Mouse (Mus musculus): Measurements from ENCODE around the gene Arhgap25. TPM values are rescaled to one million over a fixed set of nuclear protein-coding genes. Genes with fewer than 3 reads are reported as not detected.

Gene Arhgap25
- polyA plus RNA-seq, 1 experiment = 1.9 TPM

DNA sequence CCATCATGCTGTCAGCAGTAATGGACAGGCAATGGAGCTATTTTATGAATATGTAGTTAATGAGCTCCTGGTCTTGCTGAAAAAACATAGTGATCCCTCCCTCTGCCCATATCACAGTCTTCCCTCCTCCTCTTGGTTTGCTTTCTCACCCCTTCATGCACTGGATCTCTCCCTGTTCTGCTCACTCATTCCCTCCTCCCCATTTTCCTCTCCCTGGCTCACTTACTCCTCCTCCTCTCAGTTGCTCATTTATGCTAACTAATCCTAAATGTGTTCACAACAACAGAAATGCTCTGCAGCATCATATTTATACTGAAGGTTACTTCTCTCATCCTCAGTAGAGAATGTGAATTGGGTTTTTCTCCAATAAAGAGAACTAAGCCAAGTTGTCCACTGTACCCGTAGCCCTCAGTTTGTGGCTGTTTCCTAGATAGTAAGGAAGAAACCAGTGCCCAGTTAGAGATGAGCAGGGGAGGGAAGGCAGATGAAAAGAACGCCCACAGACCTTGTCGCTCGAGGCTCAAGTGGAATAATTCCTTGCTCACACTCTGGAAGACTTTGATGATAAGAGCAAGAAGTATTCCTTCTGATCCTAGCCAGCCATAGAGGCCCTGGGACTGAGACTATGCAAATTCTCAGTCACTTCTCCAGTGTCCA lies 15.2 kb downstream of the Arhgap25 start:
- H3K27me3 ChIP-seq (ENCODE audit: control insufficient read depth, insufficient read depth, low read length) = no peaks in the 10 kb centered on the region
- H3K27ac ChIP-seq (ENCODE audit: insufficient read depth, low read depth, low read length) = no peak overlapping the region
- no peak overlapping the region for H3K4me3 ChIP-seq (ENCODE audit: low read depth, low read length)
- no peaks in the 10 kb centered on the region for H3K4me1 ChIP-seq (ENCODE audit: control insufficient read depth, insufficient read depth, insufficient read length, low read length)
- TF ChIP-seq CTCF (IDR thresholded peaks at IDR 0.05; ENCODE audit: extremely low read depth, insufficient read length, insufficient replicate concordance, low read depth, low read length) = no peak
- no peak for TF ChIP-seq POLR2A (IDR thresholded peaks at IDR 0.05; ENCODE audit: low read depth, low read length)
- H3K36me3 ChIP-seq (ENCODE audit: control insufficient read depth, insufficient read depth, low read length) = no peaks in the 10 kb centered on the region
- WGBS = 74% methylated on average over 4 of the region's 4 CpGs

GRCm38 (mm10) chr6:87514321-87514720 lies 18.7 kb downstream of the Arhgap25 start:
- H3K27me3 ChIP-seq (ENCODE audit: control insufficient read depth, insufficient read depth, low read length) = no peaks in the 10 kb centered on the region
- H3K4me1 ChIP-seq (ENCODE audit: control insufficient read depth, insufficient read depth, insufficient read length, low read length) = no peaks in the 10 kb centered on the region
- TF ChIP-seq POLR2A (IDR thresholded peaks at IDR 0.05; ENCODE audit: low read depth, low read length) (no peak), CTCF (IDR thresholded peaks at IDR 0.05; ENCODE audit: extremely low read depth, insufficient read length, insufficient replicate concordance, low read depth, low read length) (no peak)
- H3K36me3 ChIP-seq (ENCODE audit: control insufficient read depth, insufficient read depth, low read length) = no peaks in the 10 kb centered on the region
- H3K27ac ChIP-seq (ENCODE audit: insufficient read depth, low read depth, low read length) = no peak overlapping the region
- whole genome bisulfite sequencing = 77% methylated on average over 4 of the region's 4 CpGs
- H3K4me3 ChIP-seq (ENCODE audit: low read depth, low read length) = no peak overlapping the region

- WGBS = 75% methylated on average over 12 of the region's 12 CpGs
- Histone ChIP-seq H3K4me3 (ENCODE audit: low read depth, low read length) (no peak overlapping the region), H3K27me3 (ENCODE audit: control insufficient read depth, insufficient read depth, low read length) (no peaks in the 10 kb centered on the region), H3K27ac (ENCODE audit: insufficient read depth, low read depth, low read length) (no peak overlapping the region), H3K4me1 (ENCODE audit: control insufficient read depth, insufficient read depth, insufficient read length, low read length) (no peaks in the 10 kb centered on the region), H3K36me3 (ENCODE audit: control insufficient read depth, insufficient read depth, low read length) (no peaks in the 10 kb centered on the region)
- TF ChIP-seq POLR2A (IDR thresholded peaks at IDR 0.05; ENCODE audit: low read depth, low read length) (no peak), CTCF (IDR thresholded peaks at IDR 0.05; ENCODE audit: extremely low read depth, insufficient read length, insufficient replicate concordance, low read depth, low read length) (peak; percentile 80)
Measured at GRCm38 (mm10) chr6:87513046-87513767, 19.9 kb downstream of the Arhgap25 start.

DNA sequence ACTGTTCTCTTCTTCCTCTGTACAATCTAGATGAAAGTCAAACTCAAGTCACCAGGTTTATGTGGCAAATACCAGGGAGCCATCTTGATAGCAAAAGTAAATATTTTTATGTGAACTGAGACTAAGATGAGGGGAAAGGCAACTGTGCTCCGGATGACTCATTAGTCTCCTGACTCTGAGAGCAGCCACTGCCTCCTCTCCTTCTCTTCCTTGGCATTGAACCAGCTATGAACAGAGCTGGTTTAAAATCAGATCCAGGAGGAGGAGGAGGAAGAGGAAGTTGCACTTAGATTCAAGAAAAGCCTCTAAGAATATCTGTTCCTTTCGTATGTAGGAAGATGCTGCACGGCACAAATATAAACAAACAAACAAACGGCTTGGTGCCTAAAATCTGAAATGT lies 22.1 kb downstream of the Arhgap25 start:
- 33% methylated on average over 4 of the region's 4 CpGs for WGBS
- Histone ChIP-seq H3K4me1 (ENCODE audit: control insufficient read depth, insufficient read depth, insufficient read length, low read length) (no peaks in the 10 kb centered on the region), H3K36me3 (ENCODE audit: control insufficient read depth, insufficient read depth, low read length) (no peaks in the 10 kb centered on the region), H3K27me3 (ENCODE audit: control insufficient read depth, insufficient read depth, low read length) (no peaks in the 10 kb centered on the region), H3K4me3 (ENCODE audit: low read depth, low read length) (no peak overlapping the region), H3K27ac (ENCODE audit: insufficient read depth, low read depth, low read length) (no peak overlapping the region)
- TF ChIP-seq CTCF (IDR thresholded peaks at IDR 0.05; ENCODE audit: extremely low read depth, insufficient read length, insufficient replicate concordance, low read depth, low read length) = no peak
- TF ChIP-seq POLR2A (IDR thresholded peaks at IDR 0.05; ENCODE audit: low read depth, low read length) = no peak

- no peak for TF ChIP-seq POLR2A (IDR thresholded peaks at IDR 0.05; ENCODE audit: low read depth, low read length)
- no peak for TF ChIP-seq CTCF (IDR thresholded peaks at IDR 0.05; ENCODE audit: extremely low read depth, insufficient read length, insufficient replicate concordance, low read depth, low read length)
- 92% methylated on average over 2 of the region's 2 CpGs for WGBS
Measured at GRCm38 (mm10) chr6:87509806-87510205, 23.3 kb downstream of the Arhgap25 start.

GRCm38 (mm10) chr6:87504875-87505274 lies 28.2 kb downstream of the Arhgap25 start:
- Histone ChIP-seq H3K4me1 (ENCODE audit: control insufficient read depth, insufficient read depth, insufficient read length, low read length) (peaks cover 3% of the 10 kb centered on the region; the same call in 1 of the 2 replicates), H3K4me3 (ENCODE audit: low read depth, low read length) (no peak overlapping the region), H3K27me3 (ENCODE audit: control insufficient read depth, insufficient read depth, low read length) (peaks cover 1% of the 10 kb centered on the region; the same call in 1 of the 2 replicates), H3K27ac (ENCODE audit: insufficient read depth, low read depth, low read length) (no peak overlapping the region), H3K36me3 (ENCODE audit: control insufficient read depth, insufficient read depth, low read length) (no peaks in the 10 kb centered on the region)
- 76% methylated on average over 7 of the region's 7 CpGs for WGBS
- TF ChIP-seq CTCF (IDR thresholded peaks at IDR 0.05; ENCODE audit: extremely low read depth, insufficient read length, insufficient replicate concordance, low read depth, low read length) (no peak), POLR2A (IDR thresholded peaks at IDR 0.05; ENCODE audit: low read depth, low read length) (no peak)

More at GRCm38 (mm10) chr6:87509806-87510205, 23.3 kb downstream of the Arhgap25 start:
- Histone ChIP-seq H3K4me1 (ENCODE audit: control insufficient read depth, insufficient read depth, insufficient read length, low read length) (peaks cover 3% of the 10 kb centered on the region; the same call in 1 of the 2 replicates), H3K36me3 (ENCODE audit: control insufficient read depth, insufficient read depth, low read length) (no peaks in the 10 kb centered on the region), H3K27ac (ENCODE audit: insufficient read depth, low read depth, low read length) (no peak overlapping the region), H3K27me3 (ENCODE audit: control insufficient read depth, insufficient read depth, low read length) (no peaks in the 10 kb centered on the region), H3K4me3 (ENCODE audit: low read depth, low read length) (no peak overlapping the region)

DNA sequence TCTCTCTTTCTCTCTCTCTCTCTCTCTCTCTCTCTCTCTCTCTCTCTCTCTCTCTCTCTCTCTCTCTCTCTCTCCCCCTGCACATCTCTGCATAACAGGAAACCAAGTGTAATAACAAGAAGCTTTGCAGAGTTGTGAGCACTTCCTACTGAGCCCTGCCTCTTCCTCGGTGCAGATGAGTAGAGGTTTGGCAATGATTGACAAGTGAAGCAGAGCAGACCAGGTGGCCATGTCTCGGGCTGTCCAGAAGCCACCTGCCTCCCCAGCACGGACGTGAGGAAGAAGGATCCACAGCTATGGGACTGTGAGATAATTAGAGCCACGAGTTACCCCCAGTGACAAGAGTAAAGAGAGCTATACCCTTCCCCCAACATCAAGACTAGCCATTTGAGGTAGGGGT lies 29.1 kb downstream of the Arhgap25 start:
- Histone ChIP-seq H3K4me1 (ENCODE audit: control insufficient read depth, insufficient read depth, insufficient read length, low read length) (peaks cover 3% of the 10 kb centered on the region; the same call in 1 of the 2 replicates), H3K4me3 (ENCODE audit: low read depth, low read length) (no peak overlapping the region), H3K27me3 (ENCODE audit: control insufficient read depth, insufficient read depth, low read length) (peaks cover 2% of the 10 kb centered on the region; the same call in 1 of the 2 replicates), H3K36me3 (ENCODE audit: control insufficient read depth, insufficient read depth, low read length) (no peaks in the 10 kb centered on the region), H3K27ac (ENCODE audit: insufficient read depth, low read depth, low read length) (peak overlapping the region; percentile 75; the same call in 1 of the 2 replicates)
- no peak for TF ChIP-seq POLR2A (IDR thresholded peaks at IDR 0.05; ENCODE audit: low read depth, low read length)
- no peak for TF ChIP-seq CTCF (IDR thresholded peaks at IDR 0.05; ENCODE audit: extremely low read depth, insufficient read length, insufficient replicate concordance, low read depth, low read length)
- WGBS = 38% methylated on average over 5 of the region's 5 CpGs
